Mouse (Mus musculus) brain, embryonic 14.5 days (tissue): Measurements from ENCODE around the gene Ncoa5. TPM values are rescaled to one million over a fixed set of nuclear protein-coding genes. Genes with fewer than 3 reads are reported as not detected.

Experiments used
- DNase-seq: peaks from one replicate; pipeline ENCODE4 v3.0.0-alpha.2; 2011; ENCODE audit warnings: low read depth
- CTCF ChIP-seq: fragments of 200-500 bp; IDR thresholded peaks from 2 replicates; pipeline ENCODE4 v1.5.1; 2012; ENCODE audit warnings: inconsistent platforms, mild to moderate bottlenecking, moderate library complexity, borderline replicate concordance; ENCODE audit not compliant: insufficient read depth, insufficient read length; ENCODE audit errors: extremely low read depth
- POLR2A ChIP-seq: fragments of 200-500 bp; IDR thresholded peaks from 2 replicates; pipeline ENCODE4 v1.6.1; 2012; ENCODE audit warnings: mild to moderate bottlenecking, inconsistent platforms, borderline replicate concordance; ENCODE audit not compliant: poor library complexity, insufficient read depth, insufficient read length, severe bottlenecking; ENCODE audit errors: extremely low read depth
- polyA plus RNA-seq: library from polyadenylated mRNA; depleted of rRNA; stranded (reverse); fragments of >200 nt; gene quantifications from 2 replicates; pipeline ENCODE4 v1.2.3, GENCODE M21; 2012

Gene Ncoa5
- polyA plus RNA-seq, 1 experiment: 128 TPM

DNA sequence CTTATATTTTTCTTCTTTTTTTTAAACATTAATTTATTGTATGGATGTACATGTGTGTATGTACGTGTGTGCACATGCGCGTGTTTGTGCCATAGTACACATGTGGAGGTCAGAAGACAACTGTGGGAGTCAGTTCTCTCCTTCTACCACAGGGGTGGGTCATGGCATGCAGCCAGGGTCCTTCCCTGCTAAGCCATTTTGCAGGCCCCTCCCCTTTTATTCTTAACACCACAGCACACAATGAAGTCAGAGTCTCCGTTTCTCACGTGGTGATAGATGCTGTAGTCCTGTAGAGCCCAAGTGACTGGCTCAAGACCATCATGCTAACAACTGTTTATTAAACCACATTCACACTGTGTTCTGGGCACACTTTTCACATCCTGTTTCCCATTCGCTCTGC, 48.7 kb downstream of the Ncoa5 start:
- no peak for TF ChIP-seq POLR2A
- no peak for TF ChIP-seq CTCF
- DNase-seq: no peak

DNA sequence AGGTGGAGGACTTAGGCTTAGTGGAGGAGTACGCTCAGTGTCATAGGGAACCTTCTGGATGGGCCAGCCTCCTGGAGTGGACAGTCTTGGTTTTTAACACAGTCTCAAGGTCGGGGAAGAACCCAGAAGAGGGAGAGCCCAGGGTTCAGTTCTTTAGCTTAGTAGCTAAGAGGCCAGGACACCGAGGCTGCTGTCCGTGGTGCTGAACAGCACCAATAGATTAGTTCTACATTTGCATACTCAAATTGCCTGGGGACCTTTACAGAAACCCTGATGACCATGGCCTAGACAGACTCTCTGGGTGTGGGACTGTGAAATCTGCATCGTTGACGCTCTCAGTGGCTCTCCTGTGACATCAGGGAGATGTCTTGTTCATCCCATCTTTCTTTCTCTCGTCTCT, 54.9 kb downstream of the Ncoa5 start:
- TF ChIP-seq CTCF: no peak
- TF ChIP-seq POLR2A: no peak
- peak; percentile 49 for DNase-seq

DNA sequence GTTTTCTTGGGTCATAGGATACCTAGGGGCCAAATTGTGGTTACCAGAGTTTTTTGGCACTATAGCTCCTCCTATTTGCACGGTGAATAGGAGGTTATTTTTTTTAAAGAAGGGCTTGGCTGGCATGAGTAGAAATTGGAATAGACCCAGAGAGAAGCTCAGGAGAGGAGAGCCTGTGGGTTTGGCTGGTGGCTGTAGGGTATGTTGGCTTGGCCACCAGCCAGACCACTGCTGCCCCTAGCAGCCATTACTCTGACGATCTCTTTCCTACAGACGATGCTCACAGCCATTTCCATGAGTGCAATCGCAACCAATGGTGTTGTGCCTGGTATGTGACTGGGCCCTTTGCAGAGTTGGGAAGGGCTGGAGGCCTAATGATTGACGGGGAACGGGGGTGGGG, 59.1 kb downstream of the Ncoa5 start:
- TF ChIP-seq POLR2A: no peak
- DNase-seq: no peak

DNA sequence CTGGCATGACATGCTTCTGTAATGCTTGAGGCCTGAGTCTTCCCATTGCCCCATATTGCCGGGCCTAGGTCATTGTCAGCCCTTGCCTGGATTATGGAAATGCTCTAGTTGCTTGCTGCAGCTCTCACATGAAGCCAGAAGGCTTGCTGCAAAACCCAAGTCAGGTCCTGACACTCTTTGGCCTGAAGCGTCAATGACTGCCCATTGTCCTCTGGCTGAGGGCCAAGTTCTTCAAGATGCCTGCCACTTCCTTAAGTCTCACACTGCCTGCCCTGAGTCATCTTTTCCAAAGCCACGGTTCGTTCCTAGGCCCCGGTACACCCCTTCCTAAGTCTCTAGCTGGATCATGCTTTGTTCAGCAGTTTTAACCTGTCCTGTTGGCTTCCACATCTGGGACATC, 62.0 kb downstream of the Ncoa5 start:
- DNase-seq: no peak
- TF ChIP-seq CTCF (no peak), POLR2A (no peak)

DNA sequence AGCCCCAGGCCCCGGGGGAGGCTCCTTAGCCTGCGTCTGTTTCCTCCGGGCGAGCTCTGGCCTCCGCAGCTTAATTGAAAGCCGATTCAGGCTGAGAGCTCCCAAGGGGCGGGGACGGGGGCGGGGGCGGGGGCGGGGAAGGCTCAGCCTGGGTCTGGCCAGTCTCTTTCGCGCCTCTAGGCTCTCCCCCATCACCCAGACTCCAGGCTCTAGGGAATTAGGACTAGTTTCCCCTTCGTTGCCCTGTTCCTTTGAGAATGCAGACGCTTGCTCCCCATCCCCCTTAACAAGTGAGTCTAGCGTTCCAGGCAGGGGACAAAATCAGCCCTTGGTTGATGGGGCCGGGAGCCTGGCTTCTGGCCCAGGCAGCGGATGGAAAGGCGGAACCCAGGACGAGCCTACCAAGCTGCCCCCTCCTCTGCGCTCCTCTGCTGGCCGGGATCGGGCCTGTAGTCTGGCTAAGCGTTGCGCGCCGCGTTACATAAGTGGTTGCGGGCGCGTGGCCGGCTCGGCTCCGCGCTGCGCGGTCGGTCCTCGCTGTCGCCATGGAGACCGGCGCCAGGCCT, 64.0 kb downstream of the Ncoa5 start:
- no peak for TF ChIP-seq CTCF
- no peak for TF ChIP-seq POLR2A
- peak; percentile 82 for DNase-seq

DNA sequence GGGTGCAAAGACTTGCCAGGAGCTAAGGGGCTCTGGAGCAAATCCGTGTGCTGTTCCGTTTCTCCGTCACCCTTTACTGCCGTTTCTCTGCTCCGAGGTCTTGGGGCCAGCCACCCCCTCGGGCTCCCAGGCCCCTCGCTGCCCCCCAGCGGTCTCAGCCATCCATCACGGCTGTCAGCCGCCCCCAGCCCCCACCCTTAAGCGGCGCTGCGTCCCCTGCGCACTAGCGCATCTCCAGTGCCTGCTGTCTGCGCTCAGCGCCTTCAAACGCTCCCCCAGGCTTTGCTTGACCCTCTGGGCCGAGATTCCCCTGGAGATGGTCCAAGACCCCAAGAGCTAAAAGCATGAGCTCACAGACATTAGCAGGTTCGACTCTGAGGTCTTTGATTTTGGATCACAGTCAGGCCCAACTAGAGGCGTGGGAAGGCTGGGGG, 65.3 kb downstream of the Ncoa5 start:
- DNase-seq: no peak
- TF ChIP-seq POLR2A (no peak), CTCF (no peak)

DNA sequence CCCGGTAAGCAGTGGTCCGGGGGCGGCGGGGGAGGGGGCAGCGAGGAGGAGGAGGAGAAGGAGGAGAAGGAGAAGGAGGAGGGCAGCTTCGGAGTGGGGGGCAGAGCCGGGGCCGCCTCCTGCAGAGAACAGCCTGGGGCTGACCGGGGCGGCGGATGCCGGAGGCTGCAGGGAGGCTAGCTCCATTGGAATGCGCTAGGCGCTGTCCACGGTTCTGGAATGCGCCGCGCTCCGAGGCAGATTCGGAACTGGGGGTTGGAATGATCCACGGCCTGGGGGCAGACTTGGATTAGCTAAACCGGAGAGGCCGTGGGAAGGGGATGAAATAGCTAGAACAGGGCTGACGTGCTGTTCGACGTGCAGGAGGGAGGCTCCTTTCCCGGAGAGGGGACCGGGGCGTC, 66.2 kb downstream of the Ncoa5 start:
- peak; percentile 66 for DNase-seq
- TF ChIP-seq CTCF (no peak), POLR2A (no peak)

DNA sequence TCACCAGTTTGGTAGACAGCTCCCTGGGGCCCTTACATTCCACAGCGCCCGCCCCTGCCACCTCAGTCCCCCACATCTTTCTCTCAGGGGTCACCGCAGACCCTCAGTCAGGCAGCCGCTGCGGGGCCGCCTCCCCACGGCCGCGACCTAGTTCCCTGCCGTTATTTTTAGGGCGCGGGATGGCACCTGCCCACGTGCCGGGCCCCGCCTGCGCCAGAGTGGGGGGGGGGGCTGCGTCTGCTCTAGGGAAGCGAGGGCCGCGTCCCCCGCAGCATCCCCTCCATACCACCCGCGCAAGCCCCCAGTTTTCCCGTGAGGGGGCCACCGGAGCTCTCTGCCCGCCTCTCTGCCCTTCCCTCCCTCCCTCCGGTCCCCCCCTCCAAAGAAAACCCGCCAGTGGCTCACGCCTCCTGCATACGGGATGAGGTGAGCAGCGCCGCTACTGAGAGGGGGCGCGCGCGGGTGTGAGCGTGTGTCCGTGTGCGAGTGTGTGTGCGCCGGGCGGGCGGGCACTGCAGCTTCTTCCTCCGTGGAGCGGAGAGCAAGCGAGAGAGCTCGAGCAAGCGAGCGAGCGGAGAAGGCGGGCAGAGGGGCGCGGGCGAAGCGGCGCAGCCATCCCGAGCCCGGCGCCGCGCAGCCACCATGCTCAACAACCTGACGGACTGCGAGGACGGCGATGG, 66.8 kb downstream of the Ncoa5 start:
- TF ChIP-seq POLR2A: no peak
- no peak for TF ChIP-seq CTCF
- DNase-seq: peak; percentile 88

DNA sequence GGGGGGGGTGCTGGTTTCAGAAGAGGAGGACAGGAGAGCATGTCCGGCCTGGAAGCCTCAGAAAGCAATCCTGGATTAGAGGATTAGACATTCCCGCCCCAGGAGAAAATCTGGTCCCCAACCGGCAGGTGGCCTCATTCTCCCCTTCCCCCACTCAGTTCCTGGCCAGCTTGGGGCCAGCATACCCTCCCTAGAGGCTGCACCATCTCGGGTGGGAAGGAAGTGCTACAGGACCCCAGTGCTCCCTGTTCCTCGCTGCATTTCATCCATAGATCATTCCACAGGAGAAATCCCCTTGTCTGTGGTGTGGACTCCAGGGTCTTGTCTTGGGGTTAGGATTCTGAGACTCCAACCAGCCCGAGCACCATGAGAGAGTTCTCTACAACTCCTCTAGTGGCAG, 67.5 kb downstream of the Ncoa5 start:
- peak; percentile 26; the same call in 1 of the 2 replicates for TF ChIP-seq CTCF
- no peak for TF ChIP-seq POLR2A
- DNase-seq: no peak

DNA sequence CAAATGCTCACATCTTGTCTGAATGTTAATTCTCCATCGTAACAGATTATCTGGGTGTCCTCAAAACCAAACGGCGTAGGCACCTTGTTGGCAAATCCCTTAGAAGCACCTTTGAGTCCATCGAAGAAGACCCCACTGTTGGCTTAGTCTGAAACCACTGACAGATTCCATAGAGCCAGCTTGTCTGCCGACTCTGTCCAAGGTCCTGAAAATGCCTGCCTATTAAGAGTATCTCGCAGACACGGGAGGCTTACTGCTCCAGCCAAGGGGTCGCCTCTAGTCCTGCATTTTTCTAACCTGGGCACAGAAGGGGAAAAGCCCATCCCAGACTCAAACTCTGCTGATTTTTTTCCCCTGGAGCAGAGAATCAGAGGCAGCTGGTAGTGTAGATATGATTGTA, 68.3 kb downstream of the Ncoa5 start:
- TF ChIP-seq CTCF: no peak
- no peak for TF ChIP-seq POLR2A
- peak; percentile 53 for DNase-seq

DNA sequence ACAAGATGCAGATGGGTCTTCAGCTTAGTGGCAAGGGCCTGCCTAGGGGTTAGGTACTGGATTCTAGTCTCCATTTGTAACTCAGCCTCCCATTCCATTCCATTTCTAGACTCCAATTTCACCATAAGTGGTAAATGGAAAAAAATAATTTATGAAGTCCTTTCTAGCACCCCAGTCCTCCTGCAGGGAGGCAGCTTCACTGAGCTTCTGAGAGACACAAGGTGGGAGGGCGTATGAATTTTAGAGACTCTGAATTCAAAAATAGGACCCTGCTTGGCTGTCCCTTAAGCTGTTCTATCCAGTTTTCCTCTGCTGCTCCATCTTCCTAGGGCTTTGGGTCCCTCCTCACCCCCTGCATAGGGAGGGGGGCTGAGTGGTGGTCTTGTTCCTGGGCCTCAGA, 69.7 kb downstream of the Ncoa5 start:
- no peak for TF ChIP-seq CTCF
- no peak for TF ChIP-seq POLR2A
- DNase-seq: no peak

DNA sequence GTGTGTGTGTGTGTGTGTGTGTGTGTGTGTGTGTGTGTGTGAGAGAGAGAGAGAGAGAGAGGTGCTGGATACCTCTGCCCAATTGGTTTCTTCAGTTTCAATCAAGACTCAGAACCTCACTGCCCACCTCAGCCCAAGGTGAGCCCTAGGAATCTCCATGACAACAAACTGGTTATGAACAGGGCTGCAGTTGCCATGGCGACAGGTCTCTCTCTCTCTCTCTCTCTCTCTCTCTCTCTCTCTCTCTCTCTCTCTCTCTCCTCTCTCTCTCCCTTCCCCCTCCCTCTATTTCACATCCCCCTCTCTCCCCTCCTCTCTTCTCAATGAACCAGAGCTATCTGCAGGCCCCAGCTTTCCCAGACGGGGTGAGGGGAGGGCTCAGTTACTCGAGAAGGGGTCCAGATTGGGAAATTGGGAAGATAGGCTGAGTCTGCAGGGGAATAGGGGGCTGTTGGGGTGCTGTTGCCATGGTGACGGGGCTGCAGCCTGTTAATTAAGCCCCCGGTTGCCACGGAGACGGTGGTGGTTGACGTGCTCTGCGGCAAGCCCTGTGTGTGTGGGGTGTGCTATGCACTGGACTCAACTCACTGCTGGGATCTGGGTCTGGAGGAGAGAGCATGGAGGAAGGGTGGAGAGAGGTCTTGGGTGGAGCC, 70.3 kb downstream of the Ncoa5 start:
- peak; percentile 95 for DNase-seq
- TF ChIP-seq CTCF: no peak
- no peak for TF ChIP-seq POLR2A
